ENCODE assay signal across 8 mouse cellular contexts in the genomic region with DNA sequence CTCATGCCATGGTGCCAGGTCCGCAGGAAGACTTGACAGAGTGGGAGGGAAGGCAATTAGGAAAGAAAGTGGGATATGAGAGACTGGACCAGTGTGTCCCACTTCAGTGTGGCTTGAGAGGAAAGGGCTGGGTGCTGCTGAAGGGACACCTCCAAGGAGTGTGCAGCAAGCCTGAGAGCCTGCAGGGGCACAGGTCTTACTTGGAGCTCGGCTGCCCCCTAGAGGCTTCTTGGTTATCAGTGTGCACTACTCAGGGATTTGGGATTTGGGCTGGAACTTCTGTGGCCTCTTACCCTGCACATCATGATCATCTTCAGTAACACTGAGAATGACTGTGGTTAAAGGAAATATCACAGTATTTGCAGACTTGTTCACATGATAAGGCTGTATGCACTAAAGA.
A peak's percentile ranks its signal among the peaks of the same experiment; 100 is the strongest.
DNase-seq lines count a peak whose midpoint lies in the region; ATAC-seq and TF ChIP-seq lines count a peak whose summit lies in the region.

No protein-coding gene starts in this region.

- no peak overlapping the region for H3K9ac ChIP-seq in ES-E14 (ENCODE audit: insufficient read depth, low read depth, low read length, poor library complexity, severe bottlenecking)
- no peak overlapping the region for H3K9ac ChIP-seq in forebrain, embryonic 14.5 days (ENCODE audit: low read length)
- H3K9ac ChIP-seq in lung, postnatal 0 days (replicated peaks; ENCODE audit: low read depth): no peak overlapping the region

- no peak overlapping the region for H3K4me3 ChIP-seq in ES-E14 (ENCODE audit: insufficient read depth in 1 of 2, low read depth in 1 of 2, low read length in 2 of 2, poor library complexity in 1 of 2, severe bottlenecking in 1 of 2)
- no peak overlapping the region for H3K4me3 ChIP-seq in forebrain, embryonic 14.5 days (ENCODE audit: low read depth, low read length)
- no peak overlapping the region for H3K4me3 ChIP-seq in lung, postnatal 0 days (ENCODE audit: low read depth, low read length)

- H3K27me3 ChIP-seq in forebrain, embryonic 14.5 days (replicated peaks; ENCODE audit: control insufficient read depth, insufficient read depth, low read length): no peaks in the 10 kb centered on the region
- no peaks in the 10 kb centered on the region for H3K27me3 ChIP-seq in lung, postnatal 0 days (replicated peaks; ENCODE audit: insufficient read depth, low read length)

- in situ Hi-C loops in ES-E14 (cut with MboI; ENCODE audit: low sequenced_read_pairs in 2 of 2, unreplicated experiment in 2 of 2): no loop called here

- peak; percentile 62 for DNase-seq in ES-E14 (ENCODE audit: low read depth, low spot score)
- DNase-seq in cerebellum, adult 11 months: peak; percentile 89
- peak; percentile 89 for DNase-seq in forebrain, embryonic 14.5 days (ENCODE audit: low spot score)
- peak; percentile 89 for DNase-seq in heart, postnatal 4 days
- peak; percentile 77 to 94 for DNase-seq in layer of hippocampus, adult 18-20 months (ENCODE audit: low spot score in 2 of 2)
- peak; percentile 80 for DNase-seq in lung, postnatal 0 days (ENCODE audit: low spot score)
- peak; percentile 90 for DNase-seq in retina, embryonic 14.5 days (ENCODE audit: low spot score)
- DNase-seq in thymus, postnatal 36 days: peak; percentile 34 to 35

- H3K27ac ChIP-seq in ES-E14 (ENCODE audit: insufficient read depth, low read depth, low read length, poor library complexity, severe bottlenecking): peak overlapping the region; percentile 27; the same call in 1 of the 2 replicates
- no peak overlapping the region for H3K27ac ChIP-seq in forebrain, embryonic 14.5 days (ENCODE audit: low read depth, low read length)
- no peak overlapping the region for H3K27ac ChIP-seq in lung, postnatal 0 days (ENCODE audit: low read length)

- H3K9me3 ChIP-seq in ES-E14 (ENCODE audit: control insufficient read depth, insufficient read depth, low read depth, low read length): no peaks in the 10 kb centered on the region
- no peaks in the 10 kb centered on the region for H3K9me3 ChIP-seq in forebrain, embryonic 14.5 days (replicated peaks; ENCODE audit: control insufficient read depth, low read length)
- no peaks in the 10 kb centered on the region for H3K9me3 ChIP-seq in lung, postnatal 0 days (ENCODE audit: low read length)

- TF ChIP-seq CTCF in lung, postnatal 0 days (IDR thresholded peaks at IDR 0.05): peak; percentile 82

- H3K4me1 ChIP-seq in ES-E14 (ENCODE audit: control insufficient read depth in 2 of 2, insufficient read depth in 2 of 2, low read length in 2 of 2, poor library complexity in 1 of 2): no peaks in the 10 kb centered on the region
- no peaks in the 10 kb centered on the region for H3K4me1 ChIP-seq in forebrain, embryonic 14.5 days (ENCODE audit: control insufficient read depth, insufficient read depth, low read length)
- no peaks in the 10 kb centered on the region for H3K4me1 ChIP-seq in lung, postnatal 0 days (ENCODE audit: insufficient read depth, low read depth, low read length)

- no peak overlapping the region for H3K4me2 ChIP-seq in forebrain, embryonic 14.5 days (ENCODE audit: low read length)
- no peak overlapping the region for H3K4me2 ChIP-seq in lung, postnatal 0 days (replicated peaks; ENCODE audit: low read depth, low read length)

- 36% methylated on average over 2 of the region's 2 CpGs for WGBS in forebrain, embryonic 14.5 days
- 41% methylated on average over 2 of the region's 2 CpGs for WGBS in lung, postnatal 0 days

- no peaks in the 10 kb centered on the region for H3K36me3 ChIP-seq in ES-E14 (ENCODE audit: control insufficient read depth, insufficient read depth, low read length, poor library complexity, severe bottlenecking)
- no peaks in the 10 kb centered on the region for H3K36me3 ChIP-seq in forebrain, embryonic 14.5 days (ENCODE audit: control insufficient read depth, insufficient read depth, low read length)
- no peaks in the 10 kb centered on the region for H3K36me3 ChIP-seq in lung, postnatal 0 days (ENCODE audit: insufficient read depth, low read length)

- TF ChIP-seq EP300 in lung, postnatal 0 days (IDR thresholded peaks at IDR 0.05): no peak

- peak; percentile 90 for ATAC-seq in forebrain, embryonic 14.5 days
- peak; percentile 73; the same call in 1 of the 2 replicates for ATAC-seq in lung, postnatal 0 days

TF ChIP-seq in ES-E14, 5 proteins besides CTCF, POLR2A, EP300 and RAD21:
- peak; percentile 95 for TF ChIP-seq ZC3H11A (IDR thresholded peaks at IDR 0.05; ENCODE audit: borderline replicate concordance, low read depth, low read length)
- TF ChIP-seq MAFK (IDR thresholded peaks at IDR 0.05; ENCODE audit: insufficient read depth, low read depth, low read length): no peak

Comparison
In these comparisons a context has a peak if more than half of its experiments do, and no peak if none do; other contexts are left out.
1. DNase-seq: peak in every context shown above with its lines; median percentile 90 in retina, embryonic 14.5 days; 89 in cerebellum, adult 11 months; 89 in forebrain, embryonic 14.5 days; 89 in heart, postnatal 4 days; 86 in layer of hippocampus, adult 18-20 months; 80 in lung, postnatal 0 days; 62 in ES-E14; 34 in thymus, postnatal 36 days.